Mouse (Mus musculus): ENCODE data around the gene Senp3. TPM values are rescaled to one million over a fixed set of nuclear protein-coding genes. Genes with fewer than 3 reads are reported as not detected.

The Senp3 gene
- total RNA-seq, 2 experiments from 2014 or later, result 91.5 to 102 TPM

DNA sequence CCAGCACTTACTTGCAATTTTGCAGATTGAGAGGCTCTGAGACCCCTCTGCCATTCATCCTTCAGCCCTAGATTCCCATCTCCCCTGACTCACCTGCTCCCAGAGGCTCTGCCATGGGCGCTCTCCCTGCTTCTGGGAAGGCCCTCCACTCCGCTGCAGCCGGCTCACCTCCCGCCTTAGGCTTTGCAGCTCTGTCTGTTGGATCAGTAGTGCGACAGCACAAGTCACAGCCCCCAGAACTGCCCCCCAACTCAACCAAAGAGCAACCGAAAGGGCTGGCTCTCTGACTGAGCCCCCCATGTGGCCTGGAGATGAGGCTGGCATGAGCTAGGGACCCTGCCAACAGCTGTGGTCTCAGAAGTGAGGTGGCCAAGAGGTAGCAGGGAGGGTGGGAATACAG, 3.1 kb upstream of the Senp3 start:
- no peak for DNase-seq (ENCODE audit: low spot score in 2 of 2)
- intact Hi-C loops (cut with DNase I), result loop anchor here (10.0 kb wide), 1 partner anchor 190 kb away; the partner anchor contains the start of gene Tmem95

DNA sequence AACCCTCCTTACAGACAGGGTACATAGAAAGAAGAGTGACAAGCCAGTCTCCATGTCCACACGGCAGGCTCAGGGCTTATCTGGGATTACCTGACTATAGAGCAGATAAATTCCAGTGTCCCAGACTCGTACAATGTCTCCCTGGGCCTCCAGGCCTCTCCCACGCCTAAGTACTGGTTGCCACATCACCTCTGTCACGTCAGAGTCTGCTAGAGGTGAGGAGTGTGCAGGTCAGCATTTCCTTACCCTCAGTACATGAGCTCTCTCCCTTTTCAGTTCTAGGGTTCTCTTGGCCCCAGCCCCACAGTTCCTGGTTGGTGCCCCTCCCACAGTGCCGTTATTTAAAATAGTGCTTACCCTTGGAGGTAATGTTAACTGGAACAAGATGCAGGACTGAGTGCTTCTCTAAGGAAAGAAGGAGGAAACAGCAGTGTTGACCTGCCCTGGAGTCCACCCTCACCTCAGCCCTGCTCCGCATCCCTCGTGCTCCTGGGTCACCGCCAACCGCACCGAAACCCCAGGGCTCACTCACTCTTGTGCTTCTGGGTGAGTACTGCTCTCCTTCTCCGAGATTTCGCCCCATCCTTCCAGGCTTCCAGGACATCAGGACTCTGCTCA, 2.4 kb upstream of the Senp3 start:
- intact Hi-C loops (cut with DNase I), result loop anchor here (10.0 kb wide), 1 partner anchor 191 kb away; the partner anchor contains the start of gene Tmem95
- no peak for DNase-seq (ENCODE audit: low spot score in 2 of 2)

DNA sequence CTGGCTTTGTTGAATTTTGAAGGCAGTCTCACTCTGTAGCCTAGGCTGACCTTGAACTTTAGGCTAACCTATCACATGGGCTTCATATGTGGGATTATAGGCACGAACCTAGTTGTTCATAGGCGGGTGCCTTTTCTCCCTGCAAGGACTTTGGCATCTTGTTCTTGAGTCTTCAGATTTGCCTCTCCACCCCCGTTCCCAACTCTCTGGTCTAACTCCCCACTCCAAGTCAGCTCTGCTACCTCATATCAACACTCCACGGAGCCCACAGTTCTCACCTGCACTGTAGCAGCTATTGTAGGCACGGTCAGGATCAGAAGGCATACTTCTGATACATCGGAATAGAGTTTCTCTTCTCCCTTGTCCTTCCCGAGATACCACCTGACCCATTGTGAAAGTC, 1.7 kb upstream of the Senp3 start:
- no peak for DNase-seq (ENCODE audit: low spot score in 2 of 2)
- intact Hi-C loops (cut with DNase I), result loop anchor here (2.0 to 10.0 kb wide), 2 partner anchors 75 to 191 kb away; partner anchors contain the start of genes Polr2a and Tmem95

DNA sequence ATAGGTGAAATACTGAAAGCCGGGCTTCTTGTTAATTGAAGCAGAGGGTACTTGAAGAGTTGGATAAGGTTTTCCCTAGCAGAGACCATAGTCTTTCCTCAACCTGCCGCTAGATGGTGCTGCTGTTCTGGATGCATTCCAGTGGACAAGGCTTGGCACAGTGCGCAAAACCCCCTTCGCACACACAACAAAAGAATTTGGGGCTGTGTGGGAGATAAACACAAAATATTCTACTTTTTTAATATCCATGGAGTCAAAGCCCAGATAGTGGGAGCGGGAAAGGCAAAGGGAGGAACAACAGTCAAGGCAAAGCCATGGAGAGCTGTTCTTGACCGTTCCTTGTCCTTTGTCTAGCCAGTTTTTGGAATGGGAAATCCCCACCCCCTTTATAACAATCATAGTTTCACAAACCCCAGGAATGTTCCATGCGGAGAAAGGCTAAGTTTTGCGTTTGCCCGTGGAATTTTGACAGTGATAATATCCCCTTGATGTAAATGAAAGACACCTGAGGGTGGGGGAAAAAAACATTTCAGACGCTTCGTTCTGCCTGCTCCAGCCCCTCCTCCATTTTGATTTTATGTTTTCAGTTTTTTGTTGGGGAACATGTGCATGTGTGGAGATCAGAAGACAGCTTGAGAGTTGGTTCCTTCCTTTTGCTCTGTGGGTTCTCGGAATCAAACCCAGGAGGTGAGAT, 1.1 kb upstream of the Senp3 start:
- DNase-seq (ENCODE audit: low spot score in 2 of 2), result peak; percentile 91 to 94
- intact Hi-C loops (cut with DNase I), result loop anchor here (2.0 to 10.0 kb wide), 2 partner anchors 76 to 192 kb away; partner anchors contain the start of genes Polr2a and Tmem95

DNA sequence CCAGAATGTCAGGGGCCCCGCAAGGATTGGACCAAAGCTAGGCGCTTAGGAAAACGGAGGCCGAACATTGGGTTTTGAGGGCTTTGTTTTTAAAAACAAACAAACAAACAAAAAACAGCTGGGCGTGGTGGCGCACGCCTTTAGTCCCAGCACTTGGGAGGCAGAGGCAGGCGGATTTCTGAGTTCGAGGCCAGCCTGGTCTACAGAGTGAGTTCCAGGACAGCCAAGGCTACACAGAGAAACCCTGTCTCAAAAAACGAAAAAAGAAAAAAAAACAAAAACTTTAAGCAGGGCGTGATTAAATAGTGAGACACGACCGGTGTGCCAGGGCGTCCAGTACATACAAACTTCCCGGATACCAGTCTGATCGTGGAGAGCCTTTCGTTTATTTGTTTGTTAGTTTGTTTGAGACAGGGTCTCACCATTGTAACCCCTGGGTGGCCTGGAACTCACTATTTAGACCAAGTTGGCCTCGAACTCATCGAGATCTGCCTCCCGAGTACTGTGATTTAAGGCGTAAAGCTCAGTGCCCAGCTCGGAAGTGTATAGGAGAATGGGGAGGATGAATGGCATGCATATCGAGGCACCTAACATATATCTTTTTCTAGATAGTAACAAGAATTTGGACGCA, 440 bp upstream of the Senp3 start:
- intact Hi-C loops (cut with DNase I), result loop anchor here (2.0 to 10.0 kb wide), 2 partner anchors 76 to 192 kb away; partner anchors contain the start of genes Polr2a and Tmem95

DNA sequence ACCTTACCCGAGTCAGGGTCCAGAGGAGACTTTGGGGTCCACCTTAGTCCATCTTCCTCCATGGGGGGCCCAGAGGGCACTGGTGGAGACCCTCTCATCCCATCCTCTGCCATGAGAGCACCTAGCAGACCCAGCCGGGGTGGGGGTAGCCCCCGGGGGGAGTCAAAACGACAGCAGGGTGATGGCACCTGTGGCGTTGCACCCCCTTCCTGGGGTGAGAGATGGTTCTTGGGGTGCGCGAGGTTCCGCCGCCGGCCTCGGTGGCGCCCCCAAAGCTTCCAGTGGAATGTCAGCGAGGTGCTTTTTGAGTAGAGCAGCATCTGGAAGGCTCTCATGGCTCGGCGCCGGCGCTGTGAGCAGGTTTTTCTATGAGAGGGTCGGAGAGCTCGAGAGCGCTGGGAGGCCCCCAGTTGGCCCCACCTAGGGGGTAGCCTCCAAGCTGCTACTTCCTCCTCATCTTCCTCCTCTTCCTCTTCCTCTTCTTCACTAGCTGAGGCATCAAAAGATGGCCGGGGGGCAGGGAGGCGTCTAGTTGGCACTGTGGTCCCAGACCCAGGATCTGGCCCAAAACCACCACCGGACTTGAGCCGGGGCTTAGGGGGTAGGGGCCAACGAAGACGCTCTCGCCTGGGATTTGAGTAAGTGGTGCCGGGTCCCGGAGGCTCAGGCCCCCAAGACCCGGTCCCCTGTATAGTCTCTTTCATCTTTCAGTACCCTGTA, 1.6 kb downstream of the Senp3 start:
- DNase-seq (ENCODE audit: low spot score in 2 of 2), result no peak
- intact Hi-C loops (cut with DNase I), result loop anchor here (10.0 kb wide), 1 partner anchor 195 kb away; the partner anchor contains the start of gene Tmem95

More for the DNA sequence above, 440 bp upstream of the Senp3 start:
- DNase-seq (ENCODE audit: low spot score in 2 of 2), result no peak

DNA sequence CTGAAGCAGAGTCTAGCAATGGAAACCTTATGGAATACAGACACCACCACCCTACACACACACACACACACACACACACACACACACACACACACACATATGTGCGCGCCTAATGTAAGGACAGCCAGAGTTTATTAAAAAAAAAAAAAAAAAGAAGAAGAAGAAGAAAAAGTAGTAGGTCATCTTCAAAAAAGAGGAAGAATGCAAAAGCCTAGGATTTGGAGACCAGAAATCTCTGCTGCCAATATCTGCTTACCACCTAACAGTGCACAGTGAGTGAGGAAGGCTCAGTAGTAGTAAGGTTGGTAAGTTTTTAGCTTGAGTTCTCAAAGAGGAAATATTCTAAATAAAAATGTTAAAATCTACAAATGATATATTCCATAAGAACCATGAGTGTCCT, 2.7 kb downstream of the Senp3 start:
- intact Hi-C loops (cut with DNase I), result no loop called here
- no peak for DNase-seq (ENCODE audit: low spot score in 2 of 2)

DNA sequence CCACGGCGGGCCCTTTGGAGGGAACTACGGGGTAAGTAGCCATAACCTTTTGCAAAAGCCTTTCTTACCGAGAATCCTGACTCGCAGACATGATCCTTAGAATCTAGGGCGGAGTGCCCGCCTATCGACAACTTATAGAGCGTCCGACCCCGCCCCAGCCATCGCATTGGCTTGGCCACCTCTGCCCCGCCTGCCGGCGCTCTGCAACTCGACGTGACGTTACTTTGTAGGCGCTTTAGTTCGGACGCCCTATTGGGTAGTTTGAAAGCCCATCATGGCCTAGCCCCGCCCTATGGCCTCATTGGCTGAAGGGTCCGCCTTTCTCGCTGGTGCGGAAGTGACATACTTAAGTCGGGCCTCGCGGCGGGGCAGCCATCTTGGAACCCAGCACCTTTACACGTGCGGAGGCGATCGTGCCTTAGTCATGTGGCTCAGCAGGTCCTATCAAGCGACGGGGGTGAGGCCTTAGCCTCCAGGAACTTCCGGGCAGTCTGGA, 9.6 kb downstream of the Senp3 start, which contains the start of gene Eif4a1:
Gene Eif4a1 (minus strand): TSS at position 213 of the 496 bp plus-strand sequence.
- peak; percentile 100 for DNase-seq (ENCODE audit: low spot score in 2 of 2)
- intact Hi-C loops (cut with DNase I), result loop anchor here (5.0 kb wide), 1 partner anchor 240 kb away; the partner anchor contains the start of gene Gps2

DNA sequence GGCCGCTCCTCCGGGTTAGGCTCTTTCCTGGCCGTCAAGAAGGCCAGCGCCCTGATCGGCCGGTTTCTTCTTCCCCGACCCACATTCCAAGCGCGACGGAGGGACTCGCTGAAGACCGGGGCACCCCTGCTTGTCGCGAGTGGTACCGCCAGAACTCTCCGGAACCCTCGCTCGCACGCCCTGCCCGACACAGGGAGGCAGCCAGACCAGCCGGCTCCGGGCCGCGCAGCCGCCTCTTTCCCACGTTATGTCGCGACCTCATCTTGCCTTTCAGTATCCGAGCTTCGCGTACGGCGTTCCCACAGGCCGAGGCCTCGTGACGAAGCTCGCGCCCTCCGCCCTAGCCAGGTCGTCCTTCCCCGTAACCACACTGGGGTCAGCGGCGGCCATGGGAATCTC, 10.2 kb downstream of the Senp3 start:
- intact Hi-C loops (cut with DNase I), result loop anchor here (5.0 kb wide), 1 partner anchor 241 kb away; the partner anchor contains the start of gene Gps2
- DNase-seq (ENCODE audit: low spot score in 2 of 2), result no peak

DNA sequence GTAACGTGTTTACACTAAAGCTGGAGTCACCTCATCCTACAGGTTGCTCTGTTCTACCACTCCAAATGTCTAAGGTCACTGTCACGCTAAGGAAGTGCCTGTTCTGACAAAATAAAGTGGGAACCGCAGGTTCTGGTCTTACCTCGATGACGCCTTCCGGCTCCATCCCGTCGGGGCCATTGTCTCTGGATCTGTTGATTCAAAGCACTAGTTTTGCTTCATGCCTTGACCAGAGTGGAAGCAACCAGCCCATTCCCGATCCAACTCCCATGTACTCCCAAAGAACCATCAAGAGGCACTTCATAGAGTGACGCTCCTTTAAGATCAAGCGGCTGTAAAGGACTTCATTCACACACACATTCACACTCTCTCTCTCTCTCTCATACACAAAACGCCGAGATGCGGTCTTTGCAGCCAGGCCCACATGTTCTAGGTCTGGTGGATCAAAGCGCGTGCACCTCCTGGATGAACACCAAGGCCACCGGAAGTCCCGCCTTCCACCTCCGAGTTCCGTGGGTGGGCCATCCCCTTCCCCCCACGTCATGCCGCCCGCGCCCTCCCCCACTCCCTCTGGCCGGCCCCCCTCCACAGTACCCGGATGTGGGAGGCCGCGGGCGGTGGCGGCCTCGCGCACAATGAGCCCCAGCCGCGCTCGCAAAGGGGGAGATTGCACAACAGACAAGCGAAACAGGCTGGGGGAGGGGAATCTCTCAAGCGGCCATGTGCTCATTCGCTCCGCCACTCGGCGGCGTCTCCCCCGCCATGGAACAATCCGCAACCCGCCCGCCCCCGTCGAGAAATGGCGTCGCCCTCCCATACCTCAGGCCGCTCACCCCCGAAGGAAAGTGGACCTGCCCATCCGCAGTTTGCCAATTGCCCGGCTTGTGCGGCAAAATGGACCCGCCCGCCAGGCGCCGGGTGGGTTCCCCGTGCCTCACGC, 10.8 kb downstream of the Senp3 start:
- peak; percentile 92 to 98 for DNase-seq (ENCODE audit: low spot score in 2 of 2)
- intact Hi-C loops (cut with DNase I), result loop anchor here (5.0 kb wide), 1 partner anchor 241 kb away; the partner anchor contains the start of gene Gps2

DNA sequence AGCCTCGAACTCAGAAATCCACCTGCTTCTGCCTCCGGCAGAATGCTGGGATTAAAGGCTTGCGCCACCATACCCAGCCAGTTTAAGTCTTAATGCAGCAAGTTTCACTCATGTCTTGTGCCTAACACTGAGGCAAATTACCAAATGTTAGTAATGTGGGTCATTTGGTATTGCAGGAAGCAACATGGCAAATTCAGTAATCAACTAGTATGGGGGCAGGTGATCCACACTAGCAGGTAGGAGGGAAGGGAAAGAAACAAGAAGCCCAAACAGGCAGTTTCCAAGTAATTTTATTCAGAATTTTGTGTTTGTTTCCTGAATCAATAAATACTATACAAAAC, 15.2 kb downstream of the Senp3 start:
- no peak for DNase-seq (ENCODE audit: low spot score in 2 of 2)
- intact Hi-C loops (cut with DNase I), result no loop called here

DNA sequence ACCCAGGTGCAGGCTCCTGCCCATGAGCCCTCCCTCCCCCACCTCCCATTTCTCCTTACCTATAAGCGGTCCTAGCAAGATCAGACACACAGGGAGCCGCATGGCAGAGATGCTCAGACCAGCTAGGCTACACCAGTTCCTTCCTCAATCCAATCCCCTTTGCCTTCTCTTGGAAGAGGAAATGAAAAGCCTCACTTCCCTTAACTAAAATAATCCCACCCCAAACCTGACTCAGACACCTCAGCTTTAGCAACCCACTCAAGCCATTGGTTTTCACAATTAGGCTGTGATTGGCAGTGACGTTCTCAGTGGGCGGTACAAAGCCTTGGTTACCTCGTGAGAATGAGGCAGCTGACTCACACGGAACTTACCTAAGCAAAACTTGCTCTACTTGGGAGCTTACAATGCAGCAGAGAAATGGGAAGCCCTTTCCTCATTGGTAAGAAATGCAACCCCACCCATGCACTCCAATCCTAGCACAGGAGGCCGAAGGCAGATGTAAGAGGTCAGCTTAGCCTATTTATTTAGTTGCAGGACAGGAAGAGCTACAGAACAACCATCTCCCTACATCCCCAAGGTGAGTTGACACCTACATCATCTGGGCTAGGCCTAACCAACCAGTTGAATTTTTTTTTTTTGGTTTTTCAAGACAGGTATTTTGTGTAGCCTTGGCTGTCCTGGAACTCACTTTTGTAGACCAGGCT, 15.8 kb downstream of the Senp3 start, which contains the start of gene Cd68:
Gene Cd68 (minus strand): TSS at position 193 of the 704 bp plus-strand sequence.
- DNase-seq (ENCODE audit: low spot score in 2 of 2), result peak; percentile 78 to 94
- intact Hi-C loops (cut with DNase I), result no loop called here

DNA sequence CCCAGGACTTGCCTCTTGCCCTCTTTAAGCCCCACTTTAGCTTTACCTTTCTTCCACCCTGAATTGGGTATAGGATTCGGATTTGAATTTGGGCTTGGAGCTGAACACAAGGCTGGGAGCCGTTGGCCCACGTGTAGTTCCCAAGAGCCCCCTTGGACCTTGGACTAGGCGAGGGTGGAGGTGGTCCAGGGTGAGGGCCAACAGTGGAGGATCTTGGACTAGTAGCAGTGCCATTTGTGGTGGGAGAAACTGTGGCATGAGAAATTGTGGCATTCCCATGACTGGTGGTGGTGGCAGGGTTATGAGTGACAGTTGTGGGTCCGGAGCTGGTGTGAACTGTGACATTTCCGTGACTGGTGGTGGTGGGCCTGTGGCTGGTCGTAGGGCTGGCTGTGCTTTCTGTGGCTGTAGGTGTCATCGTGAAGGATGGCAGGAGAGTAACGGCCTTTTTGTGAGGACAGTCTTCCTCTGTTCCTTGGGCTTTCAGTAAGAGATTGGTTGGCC, 16.4 kb downstream of the Senp3 start:
- no peak for DNase-seq (ENCODE audit: low spot score in 2 of 2)
- intact Hi-C loops (cut with DNase I), result no loop called here

DNA sequence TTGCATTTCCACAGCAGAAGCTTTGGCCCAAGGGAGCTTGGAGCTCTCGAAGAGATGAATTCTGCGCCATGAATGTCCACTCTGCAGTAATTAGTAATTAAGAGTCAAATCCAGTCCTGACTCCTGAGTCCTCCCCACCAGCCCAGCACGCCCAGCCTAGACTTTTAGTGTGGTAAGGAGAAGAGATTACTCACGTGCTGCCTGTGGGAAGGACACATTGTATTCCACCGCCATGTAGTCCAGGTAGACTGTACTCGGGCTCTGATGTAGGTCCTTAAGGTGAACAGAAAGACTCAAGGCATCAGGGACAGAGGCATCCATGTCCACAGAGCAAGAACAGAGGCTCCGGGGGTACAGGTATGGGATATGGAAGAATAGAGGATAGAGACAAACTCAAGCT, 17.0 kb downstream of the Senp3 start:
- intact Hi-C loops (cut with DNase I), result no loop called here
- DNase-seq (ENCODE audit: low spot score in 2 of 2), result no peak

DNA sequence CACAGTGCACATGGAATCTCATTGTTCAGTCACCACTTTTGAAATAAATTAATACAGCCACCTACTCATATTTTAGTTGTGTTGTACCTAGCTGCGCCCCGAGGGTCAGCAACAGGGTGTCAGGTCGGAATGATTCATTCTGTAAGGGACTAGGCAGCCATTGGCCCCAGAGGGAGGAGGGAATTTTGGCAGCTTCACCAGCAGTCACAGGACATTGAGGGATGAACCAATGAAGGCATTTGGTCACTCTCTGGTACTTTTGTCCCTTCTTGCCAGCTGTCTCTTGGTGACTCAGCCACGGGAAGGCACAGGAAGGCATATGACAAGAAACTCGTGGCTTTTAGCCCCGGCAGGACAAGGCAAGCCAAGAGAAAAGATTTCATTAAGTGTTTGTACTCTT, 18.1 kb downstream of the Senp3 start:
- intact Hi-C loops (cut with DNase I), result no loop called here
- no peak for DNase-seq (ENCODE audit: low spot score in 2 of 2)

DNA sequence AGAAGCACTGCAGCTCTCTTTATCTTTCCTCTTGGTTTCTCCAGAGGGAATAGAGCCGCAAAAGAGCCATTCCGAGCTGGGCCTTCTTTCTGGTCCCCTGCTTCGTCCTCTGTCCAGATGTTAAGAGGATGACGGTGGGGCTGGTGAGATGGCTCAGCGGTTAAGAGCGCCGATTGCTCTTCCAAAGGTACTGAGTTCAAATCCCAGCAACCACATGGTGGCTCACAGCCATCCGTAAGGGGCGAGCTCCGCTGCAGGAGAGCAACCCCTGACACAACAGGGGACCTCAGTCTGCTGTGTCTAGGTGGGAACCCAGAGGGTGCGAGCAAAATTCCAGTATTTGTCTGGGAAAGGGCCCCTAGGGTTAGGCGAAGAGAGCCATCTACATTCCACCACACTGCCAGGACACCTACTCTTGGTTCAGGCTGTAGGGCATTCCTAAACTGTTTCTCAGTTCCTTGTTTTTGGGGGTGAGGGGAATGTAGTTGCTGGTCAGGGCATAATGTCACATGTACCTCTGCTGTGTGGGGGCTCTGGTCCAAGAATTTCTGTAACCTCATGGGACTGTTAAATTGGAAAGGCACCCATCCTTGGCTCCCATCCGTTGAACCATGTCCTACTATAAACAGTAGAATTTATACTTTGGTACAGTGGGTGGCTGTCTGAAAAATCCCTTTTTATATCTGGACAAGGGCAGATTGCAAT, 18.8 kb downstream of the Senp3 start:
- intact Hi-C loops (cut with DNase I), result no loop called here
- no peak for DNase-seq (ENCODE audit: low spot score in 2 of 2)

Data from left cerebral cortex, postnatal 14 days (tissue).